Mouse (Mus musculus) myocyte (in vitro differentiated cells): ENCODE results near the gene Usp2. TPM values are rescaled to one million over a fixed set of nuclear protein-coding genes. Genes with fewer than 3 reads are reported as not detected.

ENCODE experiments used
- H3K27me3 ChIP-seq: one replicate; pipeline ENCODE4 v1.6.1; 2011; ENCODE audit not compliant: control insufficient read depth, insufficient read depth, insufficient read length
- H3K36me3 ChIP-seq: one replicate; pipeline ENCODE4 v1.6.1; 2011; ENCODE audit not compliant: control insufficient read depth, insufficient read depth
- H3K4me2 ChIP-seq: one replicate; pipeline ENCODE4 v1.6.1; 2011; ENCODE audit warnings: low read depth, control low read depth
- H3K4me3 ChIP-seq: one replicate; pipeline ENCODE4 v1.5.1; 2011; ENCODE audit warnings: mild to moderate bottlenecking, control low read depth, moderate library complexity
- H3K79me2 ChIP-seq: one replicate; pipeline ENCODE4 v1.6.1; 2011; ENCODE audit not compliant: control insufficient read depth, insufficient read depth
- H3ac ChIP-seq: one replicate; pipeline ENCODE4 v1.6.1; 2011; ENCODE audit not compliant: control insufficient read depth, insufficient read length
- CEBPB ChIP-seq: IDR thresholded peaks from 2 replicates; pipeline ENCODE4 v1.6.1; 2011; ENCODE audit warnings: mild to moderate bottlenecking, moderate library complexity; ENCODE audit not compliant: poor library complexity, insufficient read depth, severe bottlenecking
- E2F4 ChIP-seq: IDR thresholded peaks from one replicate; pipeline ENCODE4 v1.6.1; 2011; ENCODE audit warnings: mild to moderate bottlenecking, control low read depth, moderate library complexity; ENCODE audit not compliant: insufficient read depth
- MAX ChIP-seq: IDR thresholded peaks from one replicate; pipeline ENCODE4 v1.6.1; 2011; ENCODE audit warnings: low read depth, mild to moderate bottlenecking, control low read depth
- MYOD1 ChIP-seq, 3 experiments: IDR thresholded peaks; one replicate each; pipeline ENCODE4 v1.6.1; 2011; ENCODE audit warnings: control low read depth in 2 of 3, low read depth in 2 of 3, mild to moderate bottlenecking in 2 of 3, moderate library complexity in 1 of 3; ENCODE audit not compliant: insufficient read length in 2 of 3, control insufficient read depth in 1 of 3
- MYOG ChIP-seq, 3 experiments: IDR thresholded peaks; one replicate each; pipeline ENCODE4 v1.6.1; 2011; ENCODE audit warnings: control low read depth in 2 of 3, low read depth in 2 of 3, mild to moderate bottlenecking in 2 of 3; ENCODE audit not compliant: insufficient read length in 2 of 3, control insufficient read depth in 1 of 3, insufficient read depth in 1 of 3
- POLR2A ChIP-seq: IDR thresholded peaks from one replicate; pipeline ENCODE4 v1.6.1; 2011; ENCODE audit warnings: low read depth, mild to moderate bottlenecking, control low read depth, moderate library complexity; ENCODE audit not compliant: insufficient read length
- POLR2AphosphoS2 ChIP-seq: IDR thresholded peaks from one replicate; pipeline ENCODE4 v1.6.1; 2011; ENCODE audit warnings: low read depth, control low read depth; ENCODE audit not compliant: insufficient read length
- REST ChIP-seq: IDR thresholded peaks from one replicate; pipeline ENCODE4 v1.6.1; 2011; ENCODE audit warnings: mild to moderate bottlenecking, control low read depth, moderate library complexity; ENCODE audit not compliant: insufficient read depth, insufficient read length
- SRF ChIP-seq: IDR thresholded peaks from one replicate; pipeline ENCODE4 v1.6.1; 2011; ENCODE audit warnings: low read depth; ENCODE audit not compliant: control insufficient read depth, insufficient read length
- TCF12 ChIP-seq: IDR thresholded peaks from one replicate; pipeline ENCODE4 v1.6.1; 2011; ENCODE audit warnings: mild to moderate bottlenecking, control low read depth; ENCODE audit not compliant: poor library complexity, insufficient read depth, severe bottlenecking
- TCF3 ChIP-seq: IDR thresholded peaks from one replicate; pipeline ENCODE4 v1.6.1; 2011; ENCODE audit warnings: low read depth, control low read depth; ENCODE audit not compliant: insufficient read length
- USF1 ChIP-seq: IDR thresholded peaks from one replicate; pipeline ENCODE4 v1.6.1; 2011; ENCODE audit warnings: low read depth, mild to moderate bottlenecking, control low read depth, moderate library complexity
- polyA plus RNA-seq: library from polyadenylated mRNA; unstranded; fragments of >200 nt; fragmentation: generic; extraction: Trizol; gene quantifications from one replicate; pipeline ENCODE4 v1.2.1, GENCODE M21; 2012; ENCODE audit warnings: missing spikeins

Usp2 gene
- polyA plus RNA-seq, 1 experiment: 17.0 TPM

- H3ac ChIP-seq: no peak overlapping the region
- H3K4me3 ChIP-seq: no peak overlapping the region
- H3K4me2 ChIP-seq: no peak overlapping the region
- no peak for TF ChIP-seq TCF3
- TF ChIP-seq SRF: no peak
- TF ChIP-seq POLR2AphosphoS2: no peak
- TF ChIP-seq MYOD1 (IDR thresholded peaks at IDR 0.05; ENCODE audit: control insufficient read depth in 1 of 3, insufficient read length in 2 of 3, low read depth in 2 of 3): no peak
- TF ChIP-seq MAX: no peak
- no peak for TF ChIP-seq CEBPB
- no peak for TF ChIP-seq REST
- TF ChIP-seq POLR2A: no peak
- no peak for TF ChIP-seq E2F4
- no peak for TF ChIP-seq TCF12
- no peak for TF ChIP-seq MYOG (IDR thresholded peaks at IDR 0.05; ENCODE audit: control insufficient read depth in 1 of 3, insufficient read depth in 1 of 3, insufficient read length in 2 of 3, low read depth in 2 of 3)
- no peaks in the 10 kb centered on the region for H3K79me2 ChIP-seq
- H3K27me3 ChIP-seq: no peaks in the 10 kb centered on the region
- H3K36me3 ChIP-seq: no peaks in the 10 kb centered on the region
These were observed 33.5 kb upstream of the Usp2 start for GRCm38 (mm10) chr9:44033317-44033716.

DNA sequence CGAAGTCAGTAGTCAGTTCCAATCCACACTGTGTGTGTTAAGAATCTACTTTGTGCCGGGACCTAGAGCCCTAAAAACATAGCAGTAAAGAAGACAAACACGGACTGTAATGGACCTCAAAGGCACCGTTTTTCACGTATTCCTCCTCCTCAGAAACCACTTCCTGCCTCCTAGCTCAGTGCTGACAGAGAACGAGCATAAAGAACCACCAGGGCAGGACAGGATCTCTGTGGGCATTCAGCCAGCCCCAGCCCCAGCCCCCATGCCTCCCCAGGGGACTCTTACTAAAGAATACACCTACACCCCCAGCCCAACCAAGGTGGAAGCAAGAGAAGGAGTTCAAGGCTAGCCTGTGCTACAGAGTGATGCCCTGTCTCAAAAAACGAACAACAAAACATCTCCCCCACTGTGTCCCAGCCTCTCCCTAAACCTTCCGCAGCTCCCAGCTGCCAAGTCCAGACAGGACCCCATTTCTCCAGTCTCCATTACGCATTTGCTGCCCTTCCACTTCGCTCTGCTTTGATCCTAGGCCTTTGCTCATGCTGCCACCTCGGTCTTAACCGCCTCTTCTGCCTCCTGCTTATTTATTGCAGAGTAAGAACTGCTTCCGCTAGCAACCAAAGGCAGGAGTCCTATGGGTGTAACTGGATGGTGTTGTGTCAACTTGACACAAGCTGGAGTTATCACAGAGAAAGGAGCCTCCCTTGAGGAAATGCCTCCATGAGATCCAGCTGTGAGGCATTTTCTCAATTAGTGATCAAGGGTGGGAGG lies 32.7 kb upstream of the Usp2 start:
- Histone ChIP-seq H3K4me3 (no peak overlapping the region), H3K4me2 (no peak overlapping the region), H3K27me3 (no peaks in the 10 kb centered on the region), H3K36me3 (no peaks in the 10 kb centered on the region), H3K79me2 (no peaks in the 10 kb centered on the region), H3ac (no peak overlapping the region)
- no peak for TF ChIP-seq POLR2A
- TF ChIP-seq CEBPB: no peak
- TF ChIP-seq MAX: no peak
- TF ChIP-seq REST: no peak
- no peak for TF ChIP-seq TCF3
- no peak for TF ChIP-seq TCF12
- no peak for TF ChIP-seq MYOG (IDR thresholded peaks at IDR 0.05; ENCODE audit: control insufficient read depth in 1 of 3, insufficient read depth in 1 of 3, insufficient read length in 2 of 3, low read depth in 2 of 3)
- no peak for TF ChIP-seq MYOD1 (IDR thresholded peaks at IDR 0.05; ENCODE audit: control insufficient read depth in 1 of 3, insufficient read length in 2 of 3, low read depth in 2 of 3)
- no peak for TF ChIP-seq E2F4
- TF ChIP-seq SRF: no peak
- no peak for TF ChIP-seq POLR2AphosphoS2

DNA sequence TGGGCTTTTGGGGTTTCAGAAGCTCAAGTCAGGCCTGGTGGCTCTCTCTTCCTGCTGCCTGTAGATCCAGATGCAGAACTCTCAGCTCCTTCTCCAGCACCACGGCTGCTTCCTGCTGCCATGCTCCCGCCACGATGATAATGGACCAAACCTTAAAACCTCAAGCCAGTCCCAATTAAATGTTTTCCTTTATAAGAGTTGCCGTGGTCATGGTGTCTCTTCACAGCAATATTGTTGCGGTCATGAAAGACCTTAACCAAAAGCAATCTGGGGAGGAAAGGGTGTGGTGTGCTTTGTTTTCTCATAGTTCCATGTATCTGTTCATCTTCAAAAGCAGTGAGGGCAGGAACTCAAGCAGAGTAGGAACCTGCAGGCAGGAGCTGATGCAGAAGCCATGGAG lies 29.7 kb upstream of the Usp2 start:
- TF ChIP-seq MYOD1 (IDR thresholded peaks at IDR 0.05; ENCODE audit: control insufficient read depth in 1 of 3, insufficient read length in 2 of 3, low read depth in 2 of 3): no peak
- TF ChIP-seq POLR2AphosphoS2: no peak
- no peak for TF ChIP-seq SRF
- TF ChIP-seq MYOG (IDR thresholded peaks at IDR 0.05; ENCODE audit: control insufficient read depth in 1 of 3, insufficient read depth in 1 of 3, insufficient read length in 2 of 3, low read depth in 2 of 3): no peak
- TF ChIP-seq CEBPB: no peak
- TF ChIP-seq TCF12: no peak
- no peak for TF ChIP-seq MAX
- TF ChIP-seq USF1: no peak
- no peak for TF ChIP-seq POLR2A
- TF ChIP-seq E2F4: no peak
- TF ChIP-seq TCF3: no peak
- TF ChIP-seq REST: no peak
- Histone ChIP-seq H3K27me3 (no peaks in the 10 kb centered on the region), H3K4me3 (no peak overlapping the region), H3K36me3 (no peaks in the 10 kb centered on the region), H3K79me2 (no peaks in the 10 kb centered on the region), H3K4me2 (no peak overlapping the region), H3ac (no peak overlapping the region)

DNA sequence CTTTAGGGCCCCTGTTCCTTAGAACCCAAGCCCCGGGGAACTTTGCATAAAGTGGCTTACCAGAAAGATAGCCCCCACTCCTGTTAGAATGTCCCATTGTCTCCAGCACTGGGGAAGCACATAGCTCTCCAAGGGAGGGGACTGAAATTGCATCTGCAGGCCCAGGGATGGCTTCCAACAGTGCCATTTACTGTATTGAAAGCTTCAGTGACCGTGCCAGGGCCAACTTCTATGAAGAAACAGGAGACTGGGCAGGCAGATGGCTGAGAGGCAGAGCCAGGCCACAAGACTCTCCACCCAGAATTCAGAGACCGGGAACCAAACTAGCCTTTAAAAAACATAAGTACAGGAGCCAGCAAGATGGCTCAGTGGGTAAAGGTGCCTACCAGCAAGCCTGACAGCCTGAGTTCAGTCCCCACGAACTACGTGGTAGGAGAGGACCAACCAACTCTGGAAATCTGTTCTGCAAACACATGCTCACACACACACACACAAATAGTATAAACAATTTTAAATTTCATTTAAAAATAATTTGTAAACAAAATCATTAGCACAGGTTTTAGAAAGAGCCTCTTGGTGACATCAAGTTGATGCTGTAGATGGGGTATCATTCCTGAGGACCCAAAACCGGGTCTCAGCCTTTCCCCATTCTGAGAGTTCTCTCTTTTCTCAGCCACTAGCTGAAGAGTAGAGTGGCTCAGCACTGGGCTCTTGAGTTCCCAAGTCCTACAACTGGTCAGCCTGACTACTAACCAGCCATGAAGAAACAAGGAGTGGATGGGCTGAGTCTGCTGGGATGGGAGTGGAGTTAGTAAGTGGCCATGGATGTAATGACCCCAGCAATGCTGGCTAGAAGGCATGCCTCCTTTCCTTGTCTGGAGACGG lies 25.1 kb upstream of the Usp2 start:
- TF ChIP-seq POLR2AphosphoS2: no peak
- TF ChIP-seq REST: no peak
- TF ChIP-seq SRF: no peak
- TF ChIP-seq MYOD1 (IDR thresholded peaks at IDR 0.05; ENCODE audit: control insufficient read depth in 1 of 3, insufficient read length in 2 of 3, low read depth in 2 of 3): no peak
- TF ChIP-seq POLR2A: no peak
- TF ChIP-seq USF1: no peak
- TF ChIP-seq MAX: no peak
- TF ChIP-seq E2F4: no peak
- TF ChIP-seq CEBPB: no peak
- TF ChIP-seq TCF3: no peak
- no peak for TF ChIP-seq TCF12
- TF ChIP-seq MYOG (IDR thresholded peaks at IDR 0.05; ENCODE audit: control insufficient read depth in 1 of 3, insufficient read depth in 1 of 3, insufficient read length in 2 of 3, low read depth in 2 of 3): no peak
- no peaks in the 10 kb centered on the region for H3K27me3 ChIP-seq
- H3K4me3 ChIP-seq: no peak overlapping the region

More for the DNA sequence above, 25.1 kb upstream of the Usp2 start:
- Histone ChIP-seq H3K36me3 (no peaks in the 10 kb centered on the region), H3K4me2 (no peak overlapping the region), H3ac (no peak overlapping the region), H3K79me2 (no peaks in the 10 kb centered on the region)
